Mouse (Mus musculus) layer of hippocampus, adult 9-10 months (tissue): Measurements from ENCODE around the gene Gadd45a.

Source experiments
- DNase-seq: peaks from one replicate; pipeline ENCODE4 v3.0.0; 2022; ENCODE audit warnings: low spot score

The Gadd45a gene

GRCm38 (mm10) chr6:67036837-67037628 lies at the start of gene Gadd45a:
Gene Gadd45a (minus strand): TSS chr6:67037457.
- DNase-seq = peak; percentile 77

GRCm38 (mm10) chr6:67085850-67086437 lies 48.7 kb upstream of the Gadd45a start:
- DNase-seq = no peak

- no peak for DNase-seq
Observed at GRCm38 (mm10) chr6:67084465-67084864, 47.2 kb upstream of the Gadd45a start.

- DNase-seq = no peak
Observed at GRCm38 (mm10) chr6:67081141-67081540, 43.9 kb upstream of the Gadd45a start.

- DNase-seq = no peak
Observed at GRCm38 (mm10) chr6:67078076-67078475, 40.8 kb upstream of the Gadd45a start.

- no peak for DNase-seq
Observed at GRCm38 (mm10) chr6:67077477-67077876, 40.2 kb upstream of the Gadd45a start.

- DNase-seq = no peak
Observed at GRCm38 (mm10) chr6:67076348-67076747, 39.1 kb upstream of the Gadd45a start.

GRCm38 (mm10) chr6:67074868-67075267 lies 37.6 kb upstream of the Gadd45a start:
- DNase-seq = no peak

GRCm38 (mm10) chr6:67073929-67074328 lies 36.7 kb upstream of the Gadd45a start:
- no peak for DNase-seq

GRCm38 (mm10) chr6:67073446-67073845 lies 36.2 kb upstream of the Gadd45a start:
- DNase-seq = no peak

GRCm38 (mm10) chr6:67071615-67072014 lies 34.4 kb upstream of the Gadd45a start:
- no peak for DNase-seq

- no peak for DNase-seq
Observed at GRCm38 (mm10) chr6:67069800-67070315, 32.6 kb upstream of the Gadd45a start.

- no peak for DNase-seq
Observed at GRCm38 (mm10) chr6:67069219-67069762, 32.0 kb upstream of the Gadd45a start.

GRCm38 (mm10) chr6:67060057-67060456 lies 22.8 kb upstream of the Gadd45a start:
- DNase-seq = no peak

GRCm38 (mm10) chr6:67057991-67058696 lies 20.9 kb upstream of the Gadd45a start:
- no peak for DNase-seq

- no peak for DNase-seq
Observed at GRCm38 (mm10) chr6:67057574-67057973, 20.3 kb upstream of the Gadd45a start.

- no peak for DNase-seq
Observed at GRCm38 (mm10) chr6:67056889-67057564, 19.8 kb upstream of the Gadd45a start.

- DNase-seq = no peak
Observed at GRCm38 (mm10) chr6:67056108-67056888, 19.0 kb upstream of the Gadd45a start.

GRCm38 (mm10) chr6:67050063-67050462 lies 12.8 kb upstream of the Gadd45a start:
- DNase-seq = no peak

GRCm38 (mm10) chr6:67049695-67050038 lies 12.4 kb upstream of the Gadd45a start:
- no peak for DNase-seq
